Mouse (Mus musculus): ENCODE data around the gene Prmt2. TPM values are rescaled to one million over a fixed set of nuclear protein-coding genes. Genes with fewer than 3 reads are reported as not detected.

Gene Prmt2
- polyA plus RNA-seq, 1 experiment from 2014 or later = 38.0 TPM

- no peak overlapping the region for H3K9ac ChIP-seq (ENCODE audit: low read depth, low read length)
- peaks cover 11% of the 10 kb centered on the region; the same call in 1 of the 2 replicates for H3K36me3 ChIP-seq (ENCODE audit: insufficient read depth, low read length)
- DNase-seq (ENCODE audit: low spot score) = peak; percentile 79
- no peak overlapping the region for H3K27ac ChIP-seq
- peak; percentile 57 for TF ChIP-seq CTCF (IDR thresholded peaks at IDR 0.05; ENCODE audit: low read depth)
- H3K4me1 ChIP-seq (replicated peaks; ENCODE audit: insufficient read depth, low read length) = 0 out of 2 replicates have a peak, but pooled peaks cover 2% of the 10 kb centered on the region
- WGBS = 54% methylated on average over 11 of the region's 11 CpGs
- no peak overlapping the region for H3K4me3 ChIP-seq (replicated peaks; ENCODE audit: low read depth, low read length)
- ATAC-seq (replicated peaks; ENCODE audit: low FRiP score, low read depth) = no peak
- H3K27me3 ChIP-seq (ENCODE audit: insufficient read depth, low read length) = no peaks in the 10 kb centered on the region
- no peak overlapping the region for H3K4me2 ChIP-seq (ENCODE audit: low read length)
- H3K9me3 ChIP-seq (replicated peaks; ENCODE audit: low read length) = no peaks in the 10 kb centered on the region
Measured at GRCm38 (mm10) chr10:76260358-76261059, 22.8 kb upstream of the Prmt2 start.

- H3K4me2 ChIP-seq (ENCODE audit: low read length) = no peak overlapping the region
Measured at GRCm38 (mm10) chr10:76259566-76260232, 22.0 kb upstream of the Prmt2 start.

DNA sequence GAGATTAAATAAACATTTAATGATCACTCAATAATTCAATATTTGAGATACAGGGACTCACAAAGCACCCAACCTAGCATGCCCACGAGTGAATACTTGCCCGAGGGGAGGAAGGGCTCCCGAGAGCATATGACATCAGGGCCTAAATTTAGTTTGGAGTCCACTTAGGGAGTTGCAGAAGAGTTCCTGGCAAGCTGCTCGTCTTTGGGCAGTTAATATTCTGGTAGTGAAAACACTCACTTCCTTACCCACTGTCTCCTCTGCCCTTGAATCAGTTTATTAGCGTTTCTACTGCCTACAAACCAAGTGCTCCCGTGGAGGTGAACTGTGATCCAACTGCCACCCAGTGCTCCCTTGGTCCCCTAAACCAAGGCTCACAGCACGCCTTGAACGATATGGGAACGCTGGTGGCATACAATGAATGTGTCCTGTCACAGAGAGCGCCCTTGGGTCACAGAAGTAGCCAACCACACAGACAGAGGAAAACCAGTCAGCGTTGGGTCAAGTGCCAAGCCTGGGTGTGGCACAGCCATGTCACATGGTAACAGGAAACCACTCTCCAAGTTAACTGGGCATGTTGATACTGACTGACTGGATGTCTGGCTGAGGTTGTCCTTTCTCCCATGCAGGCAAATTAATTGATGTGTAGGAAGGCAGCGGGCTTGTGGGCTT, 20.2 kb upstream of the Prmt2 start:
- no peaks in the 10 kb centered on the region for H3K9me3 ChIP-seq (replicated peaks; ENCODE audit: low read length)
- ATAC-seq (replicated peaks; ENCODE audit: low FRiP score, low read depth) = no peak
- no peak overlapping the region for H3K9ac ChIP-seq (ENCODE audit: low read depth, low read length)
- 60% methylated on average over 12 of the region's 12 CpGs for WGBS
- H3K4me1 ChIP-seq (replicated peaks; ENCODE audit: insufficient read depth, low read length) = 0 out of 2 replicates have a peak, but pooled peaks cover 2% of the 10 kb centered on the region
- no peak for DNase-seq (ENCODE audit: low spot score)
- no peak overlapping the region for H3K27ac ChIP-seq
- H3K27me3 ChIP-seq (ENCODE audit: insufficient read depth, low read length) = no peaks in the 10 kb centered on the region
- no peak overlapping the region for H3K4me2 ChIP-seq (ENCODE audit: low read length)
- no peaks in the 10 kb centered on the region for H3K36me3 ChIP-seq (ENCODE audit: insufficient read depth, low read length)
- no peak overlapping the region for H3K4me3 ChIP-seq (replicated peaks; ENCODE audit: low read depth, low read length)
- TF ChIP-seq CTCF (IDR thresholded peaks at IDR 0.05; ENCODE audit: low read depth) = no peak

More at GRCm38 (mm10) chr10:76259566-76260232, 22.0 kb upstream of the Prmt2 start:
- Histone ChIP-seq H3K4me3 (replicated peaks; ENCODE audit: low read depth, low read length) (no peak overlapping the region), H3K27me3 (ENCODE audit: insufficient read depth, low read length) (no peaks in the 10 kb centered on the region), H3K9me3 (replicated peaks; ENCODE audit: low read length) (no peaks in the 10 kb centered on the region), H3K4me1 (replicated peaks; ENCODE audit: insufficient read depth, low read length) (0 out of 2 replicates have a peak, but pooled peaks cover 2% of the 10 kb centered on the region), H3K27ac (no peak overlapping the region), H3K9ac (ENCODE audit: low read depth, low read length) (no peak overlapping the region), H3K36me3 (ENCODE audit: insufficient read depth, low read length) (0 out of 2 replicates have a peak, but pooled peaks cover 4% of the 10 kb centered on the region)
- no peak for TF ChIP-seq CTCF (IDR thresholded peaks at IDR 0.05; ENCODE audit: low read depth)
- no peak for DNase-seq (ENCODE audit: low spot score)
- 64% methylated on average over 18 of the region's 18 CpGs for WGBS
- ATAC-seq (replicated peaks; ENCODE audit: low FRiP score, low read depth) = no peak

- 92% methylated on average over 7 of the region's 7 CpGs for WGBS
- Histone ChIP-seq H3K4me2 (ENCODE audit: low read length) (no peak overlapping the region), H3K4me3 (replicated peaks; ENCODE audit: low read depth, low read length) (no peak overlapping the region), H3K9ac (ENCODE audit: low read depth, low read length) (no peak overlapping the region), H3K27me3 (ENCODE audit: insufficient read depth, low read length) (no peaks in the 10 kb centered on the region), H3K4me1 (replicated peaks; ENCODE audit: insufficient read depth, low read length) (0 out of 2 replicates have a peak, but pooled peaks cover 2% of the 10 kb centered on the region), H3K9me3 (replicated peaks; ENCODE audit: low read length) (no peaks in the 10 kb centered on the region), H3K36me3 (ENCODE audit: insufficient read depth, low read length) (no peaks in the 10 kb centered on the region), H3K27ac (no peak overlapping the region)
- no peak for ATAC-seq (replicated peaks; ENCODE audit: low FRiP score, low read depth)
- DNase-seq (ENCODE audit: low spot score) = no peak
- no peak for TF ChIP-seq CTCF (IDR thresholded peaks at IDR 0.05; ENCODE audit: low read depth)
Measured at GRCm38 (mm10) chr10:76257231-76257630, 19.6 kb upstream of the Prmt2 start.

DNA sequence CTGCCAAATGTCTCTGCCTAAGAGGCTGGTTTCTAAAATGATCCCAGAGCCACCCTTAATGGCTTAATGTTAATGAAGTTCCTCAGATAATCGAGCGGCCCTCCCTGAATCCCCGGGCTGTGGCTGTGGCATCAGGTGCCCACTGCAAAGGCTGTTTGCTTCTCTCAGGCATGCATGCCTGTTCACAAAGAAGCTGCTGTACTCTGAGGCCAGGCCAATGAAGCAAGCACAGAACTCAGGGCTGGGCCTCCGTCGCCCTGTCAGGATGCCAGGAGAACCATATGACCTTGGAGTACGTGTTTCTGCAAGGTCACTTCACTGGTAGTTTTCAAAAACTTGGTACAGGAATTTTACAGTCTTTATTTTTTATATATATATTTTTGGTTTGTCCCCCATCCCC, 18.0 kb upstream of the Prmt2 start:
- 52% methylated on average over 6 of the region's 6 CpGs for WGBS
- no peak overlapping the region for H3K4me3 ChIP-seq (replicated peaks; ENCODE audit: low read depth, low read length)
- ATAC-seq (replicated peaks; ENCODE audit: low FRiP score, low read depth) = no peak
- TF ChIP-seq CTCF (IDR thresholded peaks at IDR 0.05; ENCODE audit: low read depth) = no peak
- H3K4me1 ChIP-seq (replicated peaks; ENCODE audit: insufficient read depth, low read length) = 0 out of 2 replicates have a peak, but pooled peaks cover 2% of the 10 kb centered on the region
- H3K9ac ChIP-seq (ENCODE audit: low read depth, low read length) = no peak overlapping the region
- DNase-seq (ENCODE audit: low spot score) = no peak
- H3K9me3 ChIP-seq (replicated peaks; ENCODE audit: low read length) = no peaks in the 10 kb centered on the region
- H3K36me3 ChIP-seq (ENCODE audit: insufficient read depth, low read length) = no peaks in the 10 kb centered on the region
- H3K4me2 ChIP-seq (ENCODE audit: low read length) = no peak overlapping the region
- no peaks in the 10 kb centered on the region for H3K27me3 ChIP-seq (ENCODE audit: insufficient read depth, low read length)
- H3K27ac ChIP-seq = no peak overlapping the region

DNA sequence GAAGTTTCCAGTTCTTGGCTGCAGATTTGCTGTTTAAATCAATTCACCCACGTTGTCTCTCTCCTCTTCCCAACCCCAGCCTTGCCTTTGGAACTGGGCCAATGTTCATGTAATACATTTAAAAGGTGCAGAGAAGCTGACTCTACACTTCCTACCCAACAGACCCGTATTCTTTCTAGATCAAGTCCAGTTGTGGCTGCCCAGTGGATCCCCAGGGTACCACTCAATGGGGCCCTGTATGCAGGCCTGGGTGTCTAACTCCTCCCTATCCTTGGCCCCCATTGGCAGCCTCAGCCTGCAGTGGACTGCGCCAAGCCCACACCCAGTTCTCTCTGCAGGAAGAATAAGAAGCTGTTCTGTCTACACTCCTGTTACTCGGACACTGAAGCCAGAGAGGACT, 15.9 kb upstream of the Prmt2 start, which contains the start of gene S100b:
TSS of gene S100b (plus strand) at position 318 of the 400 bp plus-strand sequence.
- ATAC-seq (replicated peaks; ENCODE audit: low FRiP score, low read depth) = no peak
- WGBS = 43% methylated on average over 4 of the region's 4 CpGs
- H3K36me3 ChIP-seq (ENCODE audit: insufficient read depth, low read length) = no peaks in the 10 kb centered on the region

More for the DNA sequence above, 15.9 kb upstream of the Prmt2 start, which contains the start of gene S100b:
- H3K4me1 ChIP-seq (replicated peaks; ENCODE audit: insufficient read depth, low read length) = 0 out of 2 replicates have a peak, but pooled peaks cover 2% of the 10 kb centered on the region
- no peaks in the 10 kb centered on the region for H3K27me3 ChIP-seq (ENCODE audit: insufficient read depth, low read length)
- H3K9ac ChIP-seq (ENCODE audit: low read depth, low read length) = no peak within 1 kb of the TSS
- H3K27ac ChIP-seq = no peak within 1 kb of the TSS
- DNase-seq (ENCODE audit: low spot score) = no peak
- H3K9me3 ChIP-seq (replicated peaks; ENCODE audit: low read length) = no peaks in the 10 kb centered on the region
- no peak for TF ChIP-seq CTCF (IDR thresholded peaks at IDR 0.05; ENCODE audit: low read depth)
- H3K4me2 ChIP-seq (ENCODE audit: low read length) = no peak within 1 kb of the TSS
- H3K4me3 ChIP-seq (replicated peaks; ENCODE audit: low read depth, low read length) = no peak within 1 kb of the TSS
